Mouse (Mus musculus): ENCODE results near the gene Pcnx2. TPM values are rescaled to one million over a fixed set of nuclear protein-coding genes. Genes with fewer than 3 reads are reported as not detected.

Pcnx2 gene
- polyA plus RNA-seq, 1 experiment from 2014 or later, result 2.1 TPM

DNA sequence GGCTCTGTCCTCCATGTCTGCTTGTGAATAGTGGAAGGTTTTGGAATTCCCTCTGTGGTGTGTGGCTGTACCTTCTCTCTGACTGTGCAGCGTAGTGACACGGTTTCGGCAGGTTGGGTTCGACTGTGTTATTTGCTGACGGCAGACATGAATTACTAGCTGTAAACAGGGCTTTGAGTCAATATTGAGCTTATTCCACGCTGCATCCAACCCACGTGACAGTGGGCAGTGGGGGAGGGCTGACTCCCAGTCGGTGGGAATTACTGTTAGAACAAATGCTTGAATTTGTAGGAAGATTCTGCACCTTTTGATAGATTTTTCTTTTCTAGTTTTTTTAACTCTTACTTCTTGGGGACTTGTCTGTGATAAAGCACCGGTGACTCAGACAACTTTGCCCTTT, 16.3 kb upstream of the Pcnx2 start:
- H3K4me1 ChIP-seq, result peaks cover 15% of the 10 kb centered on the region
- no peaks in the 10 kb centered on the region for H3K9me3 ChIP-seq (replicated peaks)
- H3K27ac ChIP-seq, result no peak overlapping the region
- H3K4me3 ChIP-seq, result no peak overlapping the region
- WGBS, result 86% methylated on average over 9 of the region's 9 CpGs
- ATAC-seq, result no peak
- H3K27me3 ChIP-seq, result peaks cover 44% of the 10 kb centered on the region
- H3K9ac ChIP-seq, result no peak overlapping the region
- H3K4me2 ChIP-seq, result no peak overlapping the region
- H3K36me3 ChIP-seq (ENCODE audit: poor library complexity, severe bottlenecking), result no peaks in the 10 kb centered on the region

DNA sequence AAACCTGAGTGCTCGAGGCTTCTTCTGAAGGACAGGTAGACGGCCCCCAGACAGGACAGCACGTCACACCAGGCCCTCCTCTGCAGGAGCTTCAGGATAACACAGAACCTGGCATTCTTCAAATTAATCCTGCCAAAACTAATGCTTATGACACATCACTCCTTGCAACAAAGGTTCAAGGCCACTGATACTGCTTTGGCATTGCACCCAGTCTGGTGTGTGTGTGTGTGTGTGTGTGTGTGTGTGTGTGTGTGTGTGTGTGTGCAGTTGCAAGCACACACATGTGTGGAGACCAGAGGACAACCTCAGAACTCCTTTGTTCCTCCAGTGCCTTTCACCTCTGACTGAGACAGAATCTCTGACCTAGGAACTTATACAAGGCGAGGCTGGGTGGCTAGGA, 15.1 kb upstream of the Pcnx2 start:
- WGBS, result 83% methylated on average over 4 of the region's 4 CpGs
- H3K4me3 ChIP-seq, result no peak overlapping the region
- no peak overlapping the region for H3K4me2 ChIP-seq
- peaks cover 15% of the 10 kb centered on the region for H3K4me1 ChIP-seq
- H3K36me3 ChIP-seq (ENCODE audit: poor library complexity, severe bottlenecking), result no peaks in the 10 kb centered on the region
- no peak overlapping the region for H3K9ac ChIP-seq
- H3K27ac ChIP-seq, result no peak overlapping the region
- no peaks in the 10 kb centered on the region for H3K9me3 ChIP-seq (replicated peaks)
- H3K27me3 ChIP-seq, result peaks cover 56% of the 10 kb centered on the region
- no peak for ATAC-seq

GRCm38 (mm10) chr8:125911229-125911580, 13.1 kb upstream of the Pcnx2 start:
- no peak overlapping the region for H3K27ac ChIP-seq
- H3K4me1 ChIP-seq, result peaks cover 15% of the 10 kb centered on the region
- ATAC-seq, result no peak
- no peaks in the 10 kb centered on the region for H3K9me3 ChIP-seq (replicated peaks)
- H3K36me3 ChIP-seq (ENCODE audit: poor library complexity, severe bottlenecking), result no peaks in the 10 kb centered on the region
- H3K4me3 ChIP-seq, result peak overlapping the region; percentile 51
- WGBS, result 3% methylated on average over 31 of the region's 31 CpGs
- peak overlapping the region; percentile 53 for H3K9ac ChIP-seq
- H3K27me3 ChIP-seq, result peaks cover 70% of the 10 kb centered on the region
- H3K4me2 ChIP-seq, result peak overlapping the region; percentile 96

DNA sequence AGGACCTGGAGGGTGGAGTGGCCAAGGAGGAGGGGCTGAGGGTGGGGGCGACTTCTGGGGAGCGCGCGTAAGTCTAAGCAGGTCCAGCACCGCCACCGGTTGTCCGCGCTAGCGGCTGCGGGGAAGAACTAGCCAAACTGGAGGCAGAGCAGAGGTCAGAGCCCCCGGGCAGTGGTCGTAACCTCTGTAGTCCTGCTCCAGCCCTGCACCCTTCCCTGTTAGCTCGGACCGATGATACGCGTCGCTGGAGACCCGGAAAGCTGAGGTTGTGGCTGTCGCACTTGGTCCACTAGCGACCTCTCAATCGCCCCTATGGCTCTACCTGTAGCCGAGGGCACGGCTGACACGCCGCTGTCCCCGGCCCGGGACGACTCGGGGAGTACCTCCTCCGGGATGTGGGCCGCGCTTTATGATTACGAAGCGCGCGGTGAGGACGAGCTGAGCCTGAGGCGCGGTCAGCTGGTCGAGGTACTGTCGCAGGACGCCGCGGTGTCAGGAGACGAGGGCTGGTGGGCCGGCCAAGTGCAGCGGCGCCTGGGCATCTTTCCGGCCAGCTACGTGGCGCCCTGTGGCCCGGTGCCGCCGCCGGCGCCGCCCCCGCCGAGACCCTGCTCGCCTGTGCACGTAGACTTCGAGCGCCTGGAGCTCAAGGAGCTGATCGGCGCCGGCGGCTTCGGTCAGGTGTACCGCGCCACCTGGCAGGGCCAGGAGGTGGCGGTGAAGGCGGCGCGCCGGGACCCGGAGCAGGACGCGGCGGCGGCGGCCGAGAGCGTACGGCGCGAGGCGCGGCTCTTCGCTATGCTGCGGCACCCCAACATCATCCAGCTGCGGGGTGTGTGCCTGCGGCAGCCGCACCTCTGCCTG, 12.5 kb upstream of the Pcnx2 start, which contains the start of gene Map3k21:
Map3k21 (plus strand) TSS at position 86 of the 864 bp plus-strand sequence.
- H3K27me3 ChIP-seq, result peaks cover 70% of the 10 kb centered on the region
- peaks cover 15% of the 10 kb centered on the region for H3K4me1 ChIP-seq
- H3K4me3 ChIP-seq, result peak within 1 kb of the TSS; percentile 51
- no peak within 1 kb of the TSS for H3K27ac ChIP-seq
- no peaks in the 10 kb centered on the region for H3K9me3 ChIP-seq (replicated peaks)
- no peaks in the 10 kb centered on the region for H3K36me3 ChIP-seq (ENCODE audit: poor library complexity, severe bottlenecking)
- peak; percentile 63; the same call in 1 of the 2 replicates for ATAC-seq
- peak within 1 kb of the TSS; percentile 53 for H3K9ac ChIP-seq
- under 1% methylated on average over 77 of the region's 93 CpGs for WGBS
- H3K4me2 ChIP-seq, result peak within 1 kb of the TSS; percentile 96

DNA sequence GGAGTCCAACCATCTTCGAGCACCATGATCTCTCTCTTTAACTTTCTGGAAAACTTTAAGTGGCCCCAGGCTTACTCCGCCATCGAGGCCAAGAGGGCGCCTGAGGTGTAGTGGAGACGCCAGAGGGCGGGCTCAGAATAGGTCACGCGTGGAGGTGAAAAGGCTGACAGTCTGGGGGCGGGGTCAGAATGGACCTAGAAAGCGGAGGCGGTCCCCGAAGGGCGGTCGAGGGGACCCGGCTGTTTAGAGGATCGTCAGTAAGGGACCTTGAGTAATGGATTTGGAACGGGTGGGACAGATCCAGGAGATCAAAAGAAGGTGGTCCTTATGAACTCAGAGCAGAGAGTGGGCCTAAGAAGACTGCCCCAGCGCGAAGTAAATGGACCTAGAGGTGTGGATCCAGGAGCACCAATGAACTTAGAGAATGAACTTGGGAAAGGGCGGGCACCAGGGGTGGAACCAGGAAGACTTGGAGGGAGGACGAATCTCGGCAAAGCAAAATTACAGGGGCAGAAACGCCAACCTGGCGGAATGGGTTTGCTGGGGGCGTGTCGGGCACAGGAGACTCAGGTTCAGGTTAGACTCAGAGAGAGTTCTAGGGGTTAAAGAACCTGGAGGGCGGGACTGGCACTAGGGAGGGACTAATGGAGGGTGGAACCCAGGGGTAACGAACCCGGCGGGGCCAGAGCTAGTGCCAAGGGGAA, 11.7 kb upstream of the Pcnx2 start:
- peaks cover 70% of the 10 kb centered on the region for H3K27me3 ChIP-seq
- H3K4me3 ChIP-seq, result peak overlapping the region; percentile 51
- H3K4me2 ChIP-seq, result peak overlapping the region; percentile 96
- peaks cover 15% of the 10 kb centered on the region for H3K4me1 ChIP-seq
- H3K27ac ChIP-seq, result no peak overlapping the region
- H3K9ac ChIP-seq, result no peak overlapping the region
- ATAC-seq, result no peak
- H3K9me3 ChIP-seq (replicated peaks), result no peaks in the 10 kb centered on the region
- WGBS, result 5% methylated on average over 30 of the region's 30 CpGs
- H3K36me3 ChIP-seq (ENCODE audit: poor library complexity, severe bottlenecking), result no peaks in the 10 kb centered on the region

DNA sequence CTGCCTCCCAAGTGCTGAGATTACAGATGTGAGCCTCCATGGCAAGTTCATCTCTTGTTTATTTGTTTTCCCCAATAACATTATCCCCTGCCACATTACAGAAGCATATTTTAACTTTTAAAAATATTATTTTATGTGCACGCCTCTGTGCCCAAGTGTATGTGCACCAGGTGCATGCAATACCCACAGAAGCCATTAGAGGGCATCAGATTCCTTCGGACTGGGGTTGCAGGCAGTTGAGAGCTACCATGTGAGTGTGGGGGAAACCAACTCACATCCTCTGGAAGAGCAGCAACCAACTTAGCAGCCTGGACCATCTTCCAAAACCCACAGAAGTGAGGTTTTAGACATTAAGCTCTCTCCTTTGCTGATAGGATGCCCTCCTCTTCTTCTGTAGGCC, 9.2 kb upstream of the Pcnx2 start:
- 71% methylated on average over 2 of the region's 2 CpGs for WGBS
- Histone ChIP-seq H3K9ac (no peak overlapping the region), H3K36me3 (ENCODE audit: poor library complexity, severe bottlenecking) (no peaks in the 10 kb centered on the region), H3K4me2 (no peak overlapping the region), H3K27ac (no peak overlapping the region), H3K27me3 (peaks cover 55% of the 10 kb centered on the region), H3K4me1 (peaks cover 15% of the 10 kb centered on the region), H3K4me3 (no peak overlapping the region), H3K9me3 (replicated peaks) (no peaks in the 10 kb centered on the region)
- ATAC-seq, result no peak

- H3K4me1 ChIP-seq, result peaks cover 5% of the 10 kb centered on the region
- no peak for ATAC-seq
- H3K4me3 ChIP-seq, result no peak overlapping the region
- no peaks in the 10 kb centered on the region for H3K9me3 ChIP-seq (replicated peaks)
- H3K27me3 ChIP-seq, result peaks cover 36% of the 10 kb centered on the region
- H3K4me2 ChIP-seq, result no peak overlapping the region
- no peaks in the 10 kb centered on the region for H3K36me3 ChIP-seq (ENCODE audit: poor library complexity, severe bottlenecking)
- H3K9ac ChIP-seq, result no peak overlapping the region
- WGBS, result 69% methylated on average over 2 of the region's 2 CpGs
- H3K27ac ChIP-seq, result no peak overlapping the region
Measured at GRCm38 (mm10) chr8:125905341-125905740, 7.2 kb upstream of the Pcnx2 start.

GRCm38 (mm10) chr8:125902521-125902920, 4.4 kb upstream of the Pcnx2 start:
- Histone ChIP-seq H3K4me2 (no peak overlapping the region), H3K27me3 (peaks cover 25% of the 10 kb centered on the region), H3K4me1 (peaks cover 12% of the 10 kb centered on the region), H3K27ac (no peak overlapping the region), H3K9me3 (replicated peaks) (no peaks in the 10 kb centered on the region), H3K9ac (no peak overlapping the region), H3K36me3 (ENCODE audit: poor library complexity, severe bottlenecking) (no peaks in the 10 kb centered on the region), H3K4me3 (no peak overlapping the region)
- 39% methylated on average over 3 of the region's 3 CpGs for WGBS
- no peak for ATAC-seq

GRCm38 (mm10) chr8:125901167-125901566, 3.0 kb upstream of the Pcnx2 start:
- no peak for ATAC-seq
- WGBS, result 27% methylated on average over 2 of the region's 2 CpGs

GRCm38 (mm10) chr8:125898899-125899298, 782 bp upstream of the Pcnx2 start:
- no peaks in the 10 kb centered on the region for H3K36me3 ChIP-seq (ENCODE audit: poor library complexity, severe bottlenecking)
- H3K9ac ChIP-seq, result 0 out of 2 replicates have a peak overlapping the region, but pooled peaks have one; percentile 80
- peaks cover 28% of the 10 kb centered on the region for H3K27me3 ChIP-seq
- 0 out of 2 replicates have a peak overlapping the region, but pooled peaks have one; percentile 59 for H3K4me3 ChIP-seq
- 0% methylated on average over 6 of the region's 6 CpGs for WGBS
- H3K27ac ChIP-seq, result 0 out of 2 replicates have a peak overlapping the region, but pooled peaks have one; percentile 25
- H3K4me2 ChIP-seq, result peak overlapping the region; percentile 86
- ATAC-seq, result 0 out of 2 replicates have a peak, but pooled peaks have one; percentile 34
- no peaks in the 10 kb centered on the region for H3K9me3 ChIP-seq (replicated peaks)
- peaks cover 12% of the 10 kb centered on the region for H3K4me1 ChIP-seq

More at GRCm38 (mm10) chr8:125901167-125901566, 3.0 kb upstream of the Pcnx2 start:
- Histone ChIP-seq H3K36me3 (ENCODE audit: poor library complexity, severe bottlenecking) (no peaks in the 10 kb centered on the region), H3K9me3 (replicated peaks) (no peaks in the 10 kb centered on the region), H3K9ac (no peak overlapping the region), H3K4me1 (peaks cover 12% of the 10 kb centered on the region), H3K27me3 (peaks cover 28% of the 10 kb centered on the region), H3K4me2 (no peak overlapping the region), H3K27ac (no peak overlapping the region), H3K4me3 (no peak overlapping the region)

GRCm38 (mm10) chr8:125897388-125897787, 729 bp downstream of the Pcnx2 start:
- Histone ChIP-seq H3K4me1 (peaks cover 12% of the 10 kb centered on the region), H3K4me3 (peak overlapping the region; percentile 59), H3K27ac (no peak overlapping the region), H3K9me3 (replicated peaks) (no peaks in the 10 kb centered on the region), H3K27me3 (peaks cover 28% of the 10 kb centered on the region), H3K36me3 (ENCODE audit: poor library complexity, severe bottlenecking) (no peaks in the 10 kb centered on the region), H3K4me2 (peak overlapping the region; percentile 86), H3K9ac (peak overlapping the region; percentile 80)
- no peak for ATAC-seq
- WGBS, result 58% methylated on average over 11 of the region's 11 CpGs

- H3K4me3 ChIP-seq, result no peak overlapping the region
- H3K4me2 ChIP-seq, result no peak overlapping the region
- ATAC-seq, result no peak
- 90% methylated on average over 3 of the region's 3 CpGs for WGBS
- H3K4me1 ChIP-seq, result no peaks in the 10 kb centered on the region
- H3K9ac ChIP-seq, result no peak overlapping the region
- peaks cover 54% of the 10 kb centered on the region for H3K36me3 ChIP-seq (ENCODE audit: poor library complexity, severe bottlenecking)
- no peak overlapping the region for H3K27ac ChIP-seq
- H3K9me3 ChIP-seq (replicated peaks), result peaks cover 2% of the 10 kb centered on the region; the same call in 1 of the 2 replicates
- no peaks in the 10 kb centered on the region for H3K27me3 ChIP-seq
Measured at GRCm38 (mm10) chr8:125889920-125890319, 8.2 kb downstream of the Pcnx2 start.

Data from forebrain, embryonic 13.5 days (tissue).